Comparison of ENCODE assay signal across 10 mouse cellular contexts in genomic region chr8:94995336-94995893, GRCm38 (mm10). TPM values are rescaled to one million over a fixed set of nuclear protein-coding genes. Genes with fewer than 3 reads are reported as not detected.
DNase-seq lines count a peak whose midpoint lies in the region; ATAC-seq and TF ChIP-seq lines count a peak whose summit lies in the region.
"Had no signal": no experiment of that assay in that cellular context is flagged by ENCODE, and none has a peak within 500 bp of the region (broad histone marks: within the 10 kb centered on the region; RNA-seq: fewer than 3 reads in every experiment).

No protein-coding gene starts in this region.

- H3K4me1 ChIP-seq in hindbrain, embryonic 13.5 days (replicated peaks) = peaks cover 90% of the 10 kb centered on the region
- peaks cover 64% of the 10 kb centered on the region for H3K4me1 ChIP-seq in midbrain, embryonic 16.5 days (ENCODE audit: control insufficient read depth, insufficient read depth, low read length)

- no peaks in the 10 kb centered on the region for H3K36me3 ChIP-seq in hindbrain, embryonic 13.5 days
- no peaks in the 10 kb centered on the region for H3K36me3 ChIP-seq in midbrain, embryonic 16.5 days (ENCODE audit: control insufficient read depth, insufficient read depth, low read length)
- H3K36me3 ChIP-seq: heart, embryonic 13.5 days; limb, embryonic 13.5 days had no signal

- peak overlapping the region; percentile 94 for H3K27ac ChIP-seq in layer of hippocampus, adult 2 months
- peak overlapping the region; percentile 99 for H3K27ac ChIP-seq in hindbrain, embryonic 13.5 days
- peak overlapping the region; percentile 95 for H3K27ac ChIP-seq in midbrain, embryonic 16.5 days (ENCODE audit: low read length)
- H3K27ac ChIP-seq: heart, embryonic 13.5 days had no signal

- H3K4me2 ChIP-seq in hindbrain, embryonic 13.5 days = peak overlapping the region; percentile 71
- peak overlapping the region; percentile 73 for H3K4me2 ChIP-seq in midbrain, embryonic 16.5 days (ENCODE audit: low read length)
- H3K4me2 ChIP-seq: heart, embryonic 13.5 days; limb, embryonic 13.5 days had no signal

- ATAC-seq in hindbrain, embryonic 13.5 days (ENCODE audit: low FRiP score) = no peak
- no peak for ATAC-seq in midbrain, embryonic 16.5 days

- H3K4me3 ChIP-seq in layer of hippocampus, adult 2 months = peak overlapping the region; percentile 46
- H3K4me3 ChIP-seq in hindbrain, embryonic 13.5 days = peak overlapping the region; percentile 55
- H3K4me3 ChIP-seq in midbrain, embryonic 16.5 days (ENCODE audit: low read depth, low read length) = peak overlapping the region; percentile 41
- H3K4me3 ChIP-seq: heart, embryonic 13.5 days; limb, embryonic 13.5 days had no signal

- H3K9me3 ChIP-seq in hindbrain, embryonic 13.5 days = no peaks in the 10 kb centered on the region
- no peaks in the 10 kb centered on the region for H3K9me3 ChIP-seq in midbrain, embryonic 16.5 days (replicated peaks; ENCODE audit: control insufficient read depth, low read length, poor library complexity, severe bottlenecking)
- H3K9me3 ChIP-seq: heart, embryonic 13.5 days; limb, embryonic 13.5 days had no signal

- H3K9ac ChIP-seq in hindbrain, embryonic 13.5 days = peak overlapping the region; percentile 91
- peak overlapping the region; percentile 83 for H3K9ac ChIP-seq in midbrain, embryonic 16.5 days (ENCODE audit: low read depth, low read length)
- H3K9ac ChIP-seq: heart, embryonic 13.5 days had no signal

- 31% methylated on average over 5 of the region's 5 CpGs for WGBS in hindbrain, embryonic 13.5 days
- 8% methylated on average over 5 of the region's 5 CpGs for WGBS in midbrain, embryonic 16.5 days

- intact Hi-C loops in gastrocnemius, postnatal 36 days (cut with DNase I) = no loop called here

- no peak for TF ChIP-seq CTCF in layer of hippocampus, adult 2 months (conservative IDR thresholded peaks at IDR 0.05)
- TF ChIP-seq CTCF in brain, embryonic 14.5 days (IDR thresholded peaks at IDR 0.05; ENCODE audit: borderline replicate concordance, extremely low read depth, insufficient read depth, insufficient read length) = no peak

- DNase-seq in layer of hippocampus, adult 2 months (ENCODE audit: low spot score in 2 of 2) = peak in 1 of 2 experiments; percentile 43
- DNase-seq in layer of hippocampus, adult 8-10 months (ENCODE audit: low spot score in 2 of 2) = no peak
- peak; percentile 76 for DNase-seq in brain, embryonic 14.5 days (ENCODE audit: low read depth)
- no peak for DNase-seq in spleen, postnatal 36 days (ENCODE audit: low spot score in 2 of 2)
- DNase-seq in gastrocnemius, postnatal 36 days = no peak
- no peak for DNase-seq in embryo, embryonic 10 days (ENCODE audit: low spot score)

- TF ChIP-seq POLR2A in brain, embryonic 14.5 days (IDR thresholded peaks at IDR 0.05; ENCODE audit: borderline replicate concordance, extremely low read depth, insufficient read depth, insufficient read length, poor library complexity, severe bottlenecking) = peak; percentile 5; the same call in 1 of the 2 replicates

- no peaks in the 10 kb centered on the region for H3K27me3 ChIP-seq in hindbrain, embryonic 13.5 days
- no peaks in the 10 kb centered on the region for H3K27me3 ChIP-seq in midbrain, embryonic 16.5 days (ENCODE audit: control insufficient read depth, insufficient read depth, low read depth, low read length)

RNA-seq across cellular contexts. Expression of gene Adgrg1, which starts 20.9 kb away (rescaled TPM):
- total RNA-seq in layer of hippocampus, adult 2 months (2021) = 10 to 100 TPM; 89.7 to 90.5 TPM
- total RNA-seq in layer of hippocampus, adult 8-10 months (2022) = 10 to 100 TPM; 81.5 to 97.4 (median 90.2) TPM
- 468 and 636 TPM in 2 replicates for polyA plus RNA-seq in brain, embryonic 14.5 days (2012; rRNA removed)
- 158 and 162 TPM in 2 replicates for polyA plus RNA-seq in hindbrain, embryonic 13.5 days (2015; fragmentation: Nextera tagmentation; extraction: Ambion mirVana)
- polyA plus RNA-seq in midbrain, embryonic 16.5 days (2015; fragmentation: Nextera tagmentation; extraction: Ambion mirVana) = 147 and 153 TPM in 2 replicates
- total RNA-seq in gastrocnemius, postnatal 36 days (2021) = 10 to 100 TPM; 20.9 to 25.5 TPM

RNA-seq across cellular contexts. Expression of gene Adgrg3, which starts 22.1 kb away (rescaled TPM):
- under 1 TPM; 0.18 to 0.34 TPM for total RNA-seq in layer of hippocampus, adult 2 months (2021)
- total RNA-seq in layer of hippocampus, adult 8-10 months (2022) = under 1 TPM in 3 of 4 experiments, not detected in 1; 0.20 to 0.47 (median 0.27) TPM
- 2.1 and 3.0 TPM in 2 replicates for polyA plus RNA-seq in brain, embryonic 14.5 days (2012; rRNA removed)
- polyA plus RNA-seq in hindbrain, embryonic 13.5 days (2015; fragmentation: Nextera tagmentation; extraction: Ambion mirVana) = 1.3 and 1.6 TPM in 2 replicates
- 0.56 and 0.64 TPM in 2 replicates for polyA plus RNA-seq in midbrain, embryonic 16.5 days (2015; fragmentation: Nextera tagmentation; extraction: Ambion mirVana)
- total RNA-seq in gastrocnemius, postnatal 36 days (2021) = under 1 TPM; 0.20 to 0.52 TPM

RNA-seq across cellular contexts. Expression of gene Drc7, which starts 59.5 kb away (rescaled TPM):
- 1 to 10 TPM; 1.0 to 2.2 TPM for total RNA-seq in layer of hippocampus, adult 2 months (2021)
- total RNA-seq in layer of hippocampus, adult 8-10 months (2022) = 1 to 10 TPM; 1.7 to 3.6 (median 1.8) TPM
- polyA plus RNA-seq in brain, embryonic 14.5 days (2012; rRNA removed) = 2.0 and 4.2 TPM in 2 replicates
- 1.7 and 2.3 TPM in 2 replicates for polyA plus RNA-seq in hindbrain, embryonic 13.5 days (2015; fragmentation: Nextera tagmentation; extraction: Ambion mirVana)
- polyA plus RNA-seq in midbrain, embryonic 16.5 days (2015; fragmentation: Nextera tagmentation; extraction: Ambion mirVana) = 2.4 and 2.5 TPM in 2 replicates
- not detected for total RNA-seq in gastrocnemius, postnatal 36 days (2021)
- polyA plus RNA-seq: heart, embryonic 13.5 days; limb, embryonic 13.5 days had no signal
